Mouse (Mus musculus): Measurements from ENCODE around the gene Hist1h2bg. TPM values are rescaled to one million over a fixed set of nuclear protein-coding genes. Genes with fewer than 3 reads are reported as not detected.

The Hist1h2bg gene
- 3.0 TPM for polyA plus RNA-seq (2017; shearing (Covaris generic))

GRCm38 (mm10) chr13:23571022-23571503 lies at the start of gene Hist1h2bg, which contains the start of gene Hist1h2ae:
Hist1h2bg (plus strand) TSS chr13:23571396.
Hist1h2ae (minus strand) TSS chr13:23571220.

DNA sequence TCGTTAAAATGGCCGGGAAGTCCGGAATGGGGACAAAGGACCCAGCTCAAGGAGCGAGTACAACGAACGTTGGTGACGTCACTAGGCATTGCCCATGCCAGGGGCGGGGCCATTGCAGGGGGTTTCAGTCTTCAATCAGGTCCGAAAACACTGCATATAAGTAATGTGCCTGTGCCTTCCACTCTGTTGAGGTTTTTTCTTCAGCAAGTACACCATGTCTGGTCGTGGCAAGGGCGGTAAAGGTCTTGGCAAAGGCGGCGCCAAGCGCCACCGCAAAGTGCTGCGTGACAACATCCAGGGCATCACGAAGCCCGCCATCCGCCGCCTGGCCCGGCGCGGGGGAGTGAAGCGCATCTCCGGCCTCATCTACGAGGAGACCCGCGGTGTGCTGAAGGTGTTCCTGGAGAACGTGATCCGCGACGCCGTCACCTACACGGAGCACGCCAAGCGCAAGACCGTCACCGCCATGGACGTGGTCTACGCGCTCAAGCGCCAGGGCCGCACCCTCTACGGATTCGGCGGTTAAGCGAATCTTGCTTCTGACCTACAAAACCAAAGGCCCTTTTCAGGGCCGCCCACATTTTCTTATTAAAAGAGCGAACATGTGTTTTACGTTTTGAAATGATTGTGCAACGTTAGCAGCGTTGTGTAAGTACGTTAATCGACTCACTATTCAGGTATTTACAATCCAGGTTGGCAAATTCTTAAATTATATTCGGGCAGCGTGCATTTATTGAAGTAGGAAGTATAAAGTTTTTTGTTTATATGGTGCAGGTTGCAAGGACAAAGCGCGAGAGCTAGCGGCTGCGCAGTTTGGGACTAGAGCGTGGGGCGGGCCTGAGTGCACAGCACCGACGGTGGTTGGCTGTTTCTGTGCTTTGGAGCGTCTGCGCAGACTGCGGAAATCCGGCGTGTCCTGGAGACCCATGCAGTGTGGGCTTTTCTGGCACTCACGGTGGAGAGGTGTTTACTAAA lies 40.0 kb upstream of the Hist1h2bg start, which contains the start of gene Hist1h4h:
Gene Hist1h4h (plus strand): TSS at position 150 of the 975 bp plus-strand sequence.

DNA sequence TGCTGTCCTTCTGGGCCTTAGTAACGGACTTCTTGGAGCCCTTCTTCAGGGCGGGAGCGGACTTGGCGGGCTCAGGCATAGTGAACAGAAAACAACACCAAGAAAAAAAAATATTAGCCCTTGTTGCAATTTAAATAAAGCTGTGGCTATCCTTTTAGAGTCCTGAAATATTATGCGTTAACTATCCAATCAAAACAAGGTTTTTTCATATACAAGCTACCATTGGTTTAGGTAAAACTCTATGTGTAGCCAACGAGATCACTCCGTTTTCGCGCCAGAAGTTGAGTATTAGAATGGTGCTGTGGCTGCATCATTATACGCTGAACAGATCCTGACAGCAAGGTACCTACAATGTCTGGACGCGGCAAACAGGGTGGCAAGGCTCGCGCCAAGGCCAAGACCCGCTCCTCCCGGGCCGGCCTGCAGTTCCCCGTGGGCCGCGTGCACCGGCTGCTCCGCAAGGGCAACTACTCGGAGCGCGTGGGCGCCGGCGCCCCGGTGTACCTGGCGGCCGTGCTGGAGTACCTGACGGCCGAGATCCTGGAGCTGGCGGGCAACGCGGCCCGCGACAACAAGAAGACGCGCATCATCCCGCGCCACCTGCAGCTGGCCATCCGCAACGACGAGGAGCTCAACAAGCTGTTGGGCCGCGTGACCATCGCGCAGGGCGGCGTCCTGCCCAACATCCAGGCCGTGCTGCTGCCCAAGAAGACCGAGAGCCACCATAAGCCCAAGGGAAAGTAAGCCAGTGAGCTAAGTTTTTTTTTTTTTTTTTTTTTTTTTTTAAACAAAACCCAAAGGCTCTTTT lies 37.4 kb upstream of the Hist1h2bg start, which contains the start of gene Hist1h2af:
Gene Hist1h2af (plus strand): TSS at position 347 of the 808 bp plus-strand sequence.

GRCm38 (mm10) chr13:23535137-23536075 lies 35.8 kb upstream of the Hist1h2bg start, which contains the start of gene Hist1h3g:
Hist1h3g (plus strand) TSS chr13:23535422.

DNA sequence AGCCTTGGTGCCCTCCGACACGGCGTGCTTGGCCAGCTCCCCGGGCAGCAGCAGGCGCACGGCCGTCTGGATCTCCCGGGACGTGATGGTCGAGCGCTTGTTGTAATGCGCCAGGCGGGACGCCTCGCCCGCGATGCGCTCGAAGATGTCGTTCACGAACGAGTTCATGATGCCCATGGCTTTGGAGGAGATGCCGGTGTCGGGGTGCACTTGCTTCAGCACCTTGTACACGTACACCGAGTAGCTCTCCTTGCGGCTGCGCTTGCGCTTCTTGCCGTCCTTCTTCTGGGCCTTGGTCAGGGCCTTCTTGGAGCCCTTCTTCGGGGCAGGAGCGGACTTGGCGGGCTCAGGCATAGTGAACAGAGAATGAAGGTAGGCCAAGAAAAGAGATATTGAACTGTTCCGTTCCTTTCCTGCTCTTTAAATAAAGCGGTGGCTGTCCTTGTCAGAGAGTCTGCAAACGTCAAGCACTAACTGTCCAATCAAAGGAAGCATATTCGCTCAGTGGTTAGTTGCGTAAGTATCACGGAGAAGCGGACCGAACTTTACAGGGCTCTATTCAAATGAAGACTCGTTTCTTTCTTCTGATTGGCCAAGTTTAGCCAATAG lies 28.1 kb upstream of the Hist1h2bg start, which contains the start of gene Hist1h2bh:
Gene Hist1h2bh (minus strand): TSS at position 394 of the 609 bp plus-strand sequence.

GRCm38 (mm10) chr13:23543965-23544786 lies 27.0 kb upstream of the Hist1h2bg start, which contains the start of gene Hist1h3f:
Hist1h3f (plus strand) TSS chr13:23544052.

DNA sequence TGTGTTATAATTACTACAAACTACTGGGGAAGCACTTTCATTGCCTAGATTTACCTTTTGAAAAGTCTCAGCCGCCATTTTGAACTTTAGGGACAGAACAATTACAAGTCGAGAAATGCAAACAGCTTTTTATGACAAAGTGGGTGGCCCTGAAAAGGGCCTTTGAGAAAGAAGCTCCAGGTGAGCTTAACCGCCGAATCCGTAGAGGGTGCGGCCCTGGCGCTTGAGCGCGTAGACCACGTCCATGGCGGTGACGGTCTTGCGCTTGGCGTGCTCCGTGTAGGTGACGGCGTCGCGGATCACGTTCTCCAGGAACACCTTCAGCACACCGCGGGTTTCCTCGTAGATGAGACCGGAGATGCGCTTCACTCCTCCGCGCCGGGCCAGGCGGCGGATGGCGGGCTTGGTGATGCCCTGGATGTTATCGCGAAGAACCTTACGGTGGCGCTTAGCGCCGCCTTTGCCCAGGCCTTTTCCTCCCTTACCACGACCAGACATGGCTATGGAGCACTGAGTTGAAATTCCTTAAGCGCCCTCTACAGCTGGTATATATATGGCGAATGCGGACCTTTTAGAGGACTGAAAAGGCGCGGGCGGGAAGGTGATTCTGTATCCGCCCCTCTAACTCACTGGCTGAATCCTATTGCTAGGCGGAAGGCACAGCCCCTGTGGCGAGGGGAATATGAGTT lies 19.9 kb upstream of the Hist1h2bg start, which contains the start of gene Hist1h4f:
Gene Hist1h4f (minus strand): TSS at position 503 of the 689 bp plus-strand sequence.

DNA sequence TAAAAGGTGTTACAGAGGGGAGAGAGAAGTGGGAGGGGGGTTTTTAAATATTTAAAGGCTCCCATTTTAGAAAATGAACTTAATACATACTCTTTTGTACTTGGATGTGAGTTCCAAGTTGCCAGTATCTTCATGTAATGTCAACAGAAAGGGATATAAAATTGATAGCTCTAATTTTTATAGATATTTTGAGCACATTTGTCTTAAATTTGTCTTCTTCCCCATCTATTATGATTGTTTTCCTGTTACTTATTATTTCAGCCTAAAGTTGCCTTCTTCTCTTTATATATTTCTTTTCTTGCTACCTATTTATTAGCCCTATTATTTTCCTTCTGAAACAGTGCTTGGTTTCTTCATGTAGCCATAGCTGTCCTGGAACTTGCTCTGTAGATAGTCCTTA lies 18.2 kb upstream of the Hist1h2bg start, which contains the start of gene Hist1h1d:
Gene Hist1h1d (plus strand): TSS at position 301 of the 400 bp plus-strand sequence.

DNA sequence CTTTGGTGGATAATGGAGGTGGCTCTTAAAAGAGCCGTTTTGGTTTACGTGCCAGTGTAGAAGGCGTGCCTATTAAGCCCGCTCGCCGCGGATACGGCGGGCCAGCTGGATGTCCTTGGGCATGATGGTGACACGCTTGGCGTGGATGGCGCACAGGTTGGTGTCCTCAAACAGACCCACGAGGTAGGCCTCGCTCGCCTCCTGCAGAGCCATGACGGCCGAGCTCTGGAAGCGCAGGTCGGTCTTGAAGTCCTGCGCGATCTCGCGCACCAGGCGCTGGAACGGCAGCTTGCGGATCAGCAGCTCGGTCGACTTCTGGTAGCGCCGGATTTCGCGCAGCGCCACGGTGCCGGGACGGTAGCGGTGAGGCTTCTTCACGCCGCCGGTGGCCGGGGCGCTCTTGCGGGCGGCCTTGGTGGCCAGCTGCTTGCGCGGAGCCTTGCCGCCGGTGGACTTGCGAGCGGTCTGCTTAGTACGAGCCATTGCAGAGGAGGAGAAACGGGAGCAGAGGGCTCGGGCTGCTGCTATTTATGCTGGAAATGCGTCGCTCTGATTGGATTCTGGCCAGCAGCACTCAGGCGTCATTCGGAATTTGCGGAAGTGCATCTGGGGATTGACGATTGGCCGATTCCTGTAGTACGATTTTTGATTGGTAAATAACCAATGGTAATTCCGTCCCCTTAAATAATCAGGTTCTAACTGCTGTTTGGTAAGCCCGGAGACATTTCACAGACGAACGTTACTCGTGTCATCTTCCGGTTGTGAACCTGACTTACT lies 9.1 kb upstream of the Hist1h2bg start, which contains the start of gene Hist1h3e:
Gene Hist1h3e (minus strand): TSS at position 487 of the 777 bp plus-strand sequence.

DNA sequence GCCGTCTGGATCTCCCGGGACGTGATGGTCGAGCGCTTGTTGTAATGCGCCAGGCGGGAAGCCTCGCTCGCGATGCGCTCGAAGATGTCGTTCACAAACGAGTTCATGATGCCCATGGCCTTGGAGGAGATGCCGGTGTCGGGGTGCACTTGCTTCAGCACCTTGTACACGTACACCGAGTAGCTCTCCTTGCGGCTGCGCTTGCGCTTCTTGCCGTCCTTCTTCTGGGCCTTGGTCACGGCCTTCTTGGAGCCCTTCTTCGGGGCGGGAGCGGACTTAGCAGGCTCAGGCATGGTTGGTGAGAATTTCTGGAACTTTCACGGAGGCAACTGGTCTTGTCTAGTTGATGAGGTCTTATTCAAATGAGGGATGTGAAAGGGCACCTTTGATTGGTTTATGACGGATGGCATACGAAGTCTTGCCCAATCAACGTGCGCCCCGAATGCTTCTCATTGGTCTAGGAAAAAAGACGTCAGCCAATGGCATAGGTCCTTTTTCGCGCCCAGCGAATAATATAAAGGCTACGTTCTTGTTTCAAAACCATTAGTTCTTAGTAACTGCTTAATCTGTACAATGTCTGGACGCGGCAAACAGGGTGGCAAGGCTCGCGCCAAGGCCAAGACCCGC lies 2.8 kb downstream of the Hist1h2bg start, which contains the start of the genes Hist1h2bf and Hist1h2ad:
Gene Hist1h2bf (minus strand): TSS at position 299 of the 627 bp plus-strand sequence.
Gene Hist1h2ad (plus strand): TSS at position 484 of the 627 bp plus-strand sequence.

GRCm38 (mm10) chr13:23575271-23575851 lies 4.2 kb downstream of the Hist1h2bg start, which contains the start of gene Hist1h3d:
Hist1h3d (plus strand) TSS chr13:23575763.

GRCm38 (mm10) chr13:23581408-23582218 lies 10.4 kb downstream of the Hist1h2bg start, which contains the start of gene Hist1h4d:
Hist1h4d (plus strand) TSS chr13:23581598.

DNA sequence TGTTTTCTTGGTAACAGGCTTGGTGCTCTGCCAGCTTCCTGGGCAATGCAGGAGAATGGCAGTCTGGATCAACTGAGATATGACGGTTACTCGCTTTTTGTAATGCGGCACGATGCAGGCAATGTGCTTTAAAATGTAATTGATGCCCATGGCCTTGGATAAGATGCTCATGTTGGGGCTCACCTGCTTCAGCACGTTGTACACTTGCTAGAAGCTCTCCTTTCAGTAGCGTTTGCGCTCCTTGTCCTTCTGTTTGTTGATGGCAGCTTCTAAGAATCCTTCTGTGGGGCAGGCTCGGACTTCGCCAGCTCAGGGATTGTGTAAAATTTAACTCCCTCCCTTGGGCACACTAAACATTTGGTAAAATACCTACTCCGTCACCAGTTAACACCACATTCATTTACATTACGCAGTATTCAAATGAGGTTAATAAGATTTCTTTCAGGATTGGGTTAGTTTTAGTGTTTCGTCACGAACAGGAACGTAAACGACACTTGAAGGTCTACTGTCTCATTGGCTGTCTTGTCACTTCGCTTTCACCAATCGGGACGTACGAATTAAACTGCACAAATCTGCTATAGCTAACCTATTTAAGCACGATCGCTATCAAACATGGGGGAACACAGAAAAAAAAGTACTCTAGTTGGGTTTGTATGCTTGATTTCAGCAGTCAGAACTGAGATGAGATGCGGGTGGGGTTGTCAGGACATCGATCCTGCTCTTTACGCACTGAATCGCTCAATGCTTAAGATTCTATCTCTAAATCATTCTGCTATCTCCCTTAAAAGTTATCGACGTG lies 49.7 kb downstream of the Hist1h2bg start, which contains the start of gene Hist1h2be:
Gene Hist1h2be (minus strand): TSS at position 392 of the 799 bp plus-strand sequence.

